Mouse (Mus musculus) embryonic facial prominence, embryonic 11.5 days (tissue): ENCODE results near the gene Gm49776. TPM values are rescaled to one million over a fixed set of nuclear protein-coding genes. Genes with fewer than 3 reads are reported as not detected.
"Not testable (repeated sequence)": the region's sequence is repeated elsewhere in the genome, so short reads cannot be mapped to it uniquely, and the experiment has no call there.

Experiments
- ATAC-seq: fragments of 200-750 bp; cut with Nextera tagmentation; replicated peaks from 2 replicates; pipeline ENCODE4 v1.8.0; 2017; ENCODE audit warnings: low read depth; ENCODE audit not compliant: insufficient number of reproducible peaks, low FRiP score, low TSS enrichment
- DNase-seq: peaks from one replicate; pipeline ENCODE4 v3.0.0-alpha.2; 2015; ENCODE audit warnings: low spot score
- H3K27ac ChIP-seq: fragments of 300-500 bp; sonication (generic); replicated peaks from 2 replicates; pipeline ENCODE4 v1.5.1; 2014; ENCODE audit warnings: mild to moderate bottlenecking, low read depth, low read length, control low read depth
- H3K27me3 ChIP-seq: fragments of 300-500 bp; sonication (generic); 2 replicates; pipeline ENCODE4 v1.6.1; 2014; ENCODE audit warnings: mild to moderate bottlenecking, low read length, moderate library complexity, mixed read lengths; ENCODE audit not compliant: control insufficient read depth, insufficient read depth
- H3K36me3 ChIP-seq: fragments of 300-500 bp; sonication (generic); replicated peaks from 2 replicates; pipeline ENCODE4 v1.6.1; 2014; ENCODE audit warnings: low read depth, mild to moderate bottlenecking, low read length, moderate library complexity, mixed read lengths; ENCODE audit not compliant: control insufficient read depth, insufficient read depth
- H3K4me1 ChIP-seq: fragments of 300-500 bp; sonication (generic); 2 replicates; pipeline ENCODE4 v1.6.1; 2014; ENCODE audit warnings: low read length, mixed read lengths; ENCODE audit not compliant: control insufficient read depth, insufficient read depth
- H3K4me2 ChIP-seq: fragments of 300-500 bp; sonication (generic); 2 replicates; pipeline ENCODE4 v1.6.1; 2014; ENCODE audit warnings: low read depth, mild to moderate bottlenecking, control low read depth, low read length, moderate library complexity
- H3K4me3 ChIP-seq: fragments of 300-500 bp; sonication (generic); 2 replicates; pipeline ENCODE4 v1.5.1; 2014; ENCODE audit warnings: low read depth, low read length, control low read depth
- H3K9ac ChIP-seq: fragments of 300-500 bp; sonication (generic); replicated peaks from 2 replicates; pipeline ENCODE4 v1.6.1; 2014; ENCODE audit warnings: mild to moderate bottlenecking, control low read depth, low read length
- H3K9me3 ChIP-seq: fragments of 300-500 bp; sonication (generic); replicated peaks from 2 replicates; pipeline ENCODE4 v1.6.1; 2016; ENCODE audit warnings: mild to moderate bottlenecking, low read length, inconsistent platforms, mixed read lengths; ENCODE audit not compliant: control insufficient read depth
- WGBS: fragments of 180-500 bp; shearing (Covaris S2); extraction: QIAGEN DNeasy Blood & Tissue Kit; methylation state at CpG from one replicate; pipeline ENCODE4 v1.1.7; 2014; 5-methylcytosine and 5-hydroxymethylcytosine counted together
- microRNA counts: library from miRNA; unstranded; fragments of <30 nt; microRNA quantifications from one replicate; lab custom pipeline; 2016
- microRNA-seq: library from miRNA; unstranded; fragments of <30 nt; microRNA quantifications from one replicate; pipeline ENCODE4, GENCODE M21; 2016; ENCODE audit warnings: borderline number of aligned reads
- polyA plus RNA-seq: library from polyadenylated mRNA; unstranded; fragments of >200 nt; fragmentation: Nextera tagmentation; extraction: Ambion mirVana; gene quantifications from 2 replicates; pipeline ENCODE4 v1.2.1, GENCODE M21; 2014

Gm49776 gene
- polyA plus RNA-seq, 1 experiment from 2014 or later: 0.94 TPM

GRCm38 (mm10) chr16:18197881-18198280 is 60.2 kb downstream of the Gm49776 start:
- Histone ChIP-seq H3K4me1 (no peaks in the 10 kb centered on the region), H3K36me3 (no peaks in the 10 kb centered on the region), H3K4me3 (no peak overlapping the region), H3K27ac (no peak overlapping the region), H3K27me3 (no peaks in the 10 kb centered on the region), H3K9ac (no peak overlapping the region), H3K9me3 (no peaks in the 10 kb centered on the region), H3K4me2 (no peak overlapping the region)
- WGBS: 73% methylated on average over 6 of the region's 6 CpGs
- ATAC-seq (no peak), DNase-seq (no peak)

- 40% methylated on average over 3 of the region's 3 CpGs for WGBS
- H3K36me3 ChIP-seq, H3K4me3 ChIP-seq, H3K27ac ChIP-seq, DNase-seq, H3K9me3 ChIP-seq, H3K4me1 ChIP-seq, H3K4me2 ChIP-seq, H3K9ac ChIP-seq, ATAC-seq, H3K27me3 ChIP-seq: not testable (repeated sequence)
Observed at GRCm38 (mm10) chr16:18195561-18195960, 62.6 kb downstream of the Gm49776 start.

MicroRNAs encoded within 50 kb of the gene (microRNA counts, 519-probe panel; counts per million panel counts)
- 993 counts per million, percentile 2 among the panel's probes with 10 or more counts for microRNA mmu-miR-1306 (lab: Ali Mortazavi, UCI)

Small RNAs within 50 kb of the gene (microRNA-seq; reads per million reads assigned to microRNA genes)
- gene Gm24572 (8.5 reads per million, percentile 10 among the genes with 10 or more reads in this experiment), gene Mir1306 (524 reads per million, percentile 63 among the genes with 10 or more reads in this experiment)

Other genes starting within 250 kb of the Gm49776 start
- gene Dgcr6, start 205.5 kb downstream of the Gm49776 start, polyA plus RNA-seq: 118 and 130 TPM in 2 replicates
- gene Prodh, start 168.1 kb downstream of the Gm49776 start, polyA plus RNA-seq: 10.4 and 11.0 TPM in 2 replicates
- gene Rtn4r, start 130.7 kb downstream of the Gm49776 start, polyA plus RNA-seq: 1.1 and 1.7 TPM in 2 replicates
- gene Ccdc188, start 40.4 kb downstream of the Gm49776 start, polyA plus RNA-seq: not detected in 2 replicates
- 9.3 and 11.6 TPM in 2 replicates for gene Zdhhc8, start 23.2 kb downstream of the Gm49776 start, polyA plus RNA-seq
- 83.6 and 102 TPM in 2 replicates for gene Trmt2a, start 9.6 kb downstream of the Gm49776 start, polyA plus RNA-seq
- gene Ranbp1, start 9.6 kb downstream of the Gm49776 start, polyA plus RNA-seq: 1,220 and 1,409 TPM in 2 replicates
- 31.3 and 32.2 TPM in 2 replicates for gene Dgcr8, start 30.9 kb upstream of the Gm49776 start, polyA plus RNA-seq
- gene Tango2, start 89.8 kb upstream of the Gm49776 start, polyA plus RNA-seq: 20.4 and 27.9 TPM in 2 replicates
- 26.6 and 28.1 TPM in 2 replicates for gene Arvcf, start 89.9 kb upstream of the Gm49776 start, polyA plus RNA-seq
- gene Txnrd2, start 168.1 kb upstream of the Gm49776 start, polyA plus RNA-seq: 15.8 and 15.9 TPM in 2 replicates
- gene Comt, start 168.5 kb upstream of the Gm49776 start, polyA plus RNA-seq: 47.4 and 49.3 TPM in 2 replicates
- 13.2 and 15.6 TPM in 2 replicates for gene Gnb1l, start 240.4 kb upstream of the Gm49776 start, polyA plus RNA-seq
- gene Rtl10, start 240.6 kb upstream of the Gm49776 start, polyA plus RNA-seq: 3.5 and 3.7 TPM in 2 replicates